Mouse (Mus musculus): ENCODE data around the gene Shroom2. TPM values are rescaled to one million over a fixed set of nuclear protein-coding genes. Genes with fewer than 3 reads are reported as not detected.
"Not testable (repeated sequence)": the region's sequence is repeated elsewhere in the genome, so short reads cannot be mapped to it uniquely, and the experiment has no call there.

The Shroom2 gene
- polyA plus RNA-seq (2012; rRNA removed), result 80.3 and 81.9 TPM in 2 replicates

- no peak for DNase-seq (ENCODE audit: extremely low spot score in 1 of 2, low spot score in 1 of 2)
These were observed at the start of gene Shroom2 for GRCm38 (mm10) chrX:152768891-152769599. Gene Shroom2 (minus strand): TSS chrX:152769465.

- peak in 1 of 2 experiments; percentile 19 for DNase-seq (ENCODE audit: extremely low spot score in 1 of 2, low spot score in 1 of 2)
These were observed 49.7 kb upstream of the Shroom2 start for GRCm38 (mm10) chrX:152818996-152819395.

GRCm38 (mm10) chrX:152813339-152813738 is 44.1 kb upstream of the Shroom2 start:
- DNase-seq (ENCODE audit: extremely low spot score in 1 of 2, low spot score in 1 of 2), result no peak

GRCm38 (mm10) chrX:152805317-152805716 is 36.1 kb upstream of the Shroom2 start:
- DNase-seq (ENCODE audit: extremely low spot score in 1 of 2, low spot score in 1 of 2), result no peak

- no peak for DNase-seq (ENCODE audit: extremely low spot score in 1 of 2, low spot score in 1 of 2)
These were observed 19.3 kb upstream of the Shroom2 start for GRCm38 (mm10) chrX:152788611-152789010.

GRCm38 (mm10) chrX:152788129-152788528 is 18.9 kb upstream of the Shroom2 start:
- no peak for DNase-seq (ENCODE audit: extremely low spot score in 1 of 2, low spot score in 1 of 2)

- no peak for DNase-seq (ENCODE audit: extremely low spot score in 1 of 2, low spot score in 1 of 2)
These were observed 12.6 kb upstream of the Shroom2 start, which contains the start of gene Gpr143 for GRCm38 (mm10) chrX:152781720-152782403. Gene Gpr143 (plus strand): TSS chrX:152781921.

GRCm38 (mm10) chrX:152769600-152770157 is 414 bp upstream of the Shroom2 start:
- peak in 1 of 2 experiments; percentile 5 for DNase-seq (ENCODE audit: extremely low spot score in 1 of 2, low spot score in 1 of 2)

- DNase-seq (ENCODE audit: extremely low spot score in 1 of 2, low spot score in 1 of 2), result no peak
These were observed 5.1 kb downstream of the Shroom2 start for GRCm38 (mm10) chrX:152764171-152764570.

- no peak for DNase-seq (ENCODE audit: extremely low spot score in 1 of 2, low spot score in 1 of 2)
These were observed 6.4 kb downstream of the Shroom2 start for GRCm38 (mm10) chrX:152762855-152763254.

GRCm38 (mm10) chrX:152762437-152762836 is 6.8 kb downstream of the Shroom2 start:
- no peak for DNase-seq (ENCODE audit: extremely low spot score in 1 of 2, low spot score in 1 of 2)

GRCm38 (mm10) chrX:152756293-152756692 is 13.0 kb downstream of the Shroom2 start:
- no peak for DNase-seq (ENCODE audit: extremely low spot score in 1 of 2, low spot score in 1 of 2)

GRCm38 (mm10) chrX:152755819-152756218 is 13.4 kb downstream of the Shroom2 start:
- DNase-seq (ENCODE audit: extremely low spot score in 1 of 2, low spot score in 1 of 2), result no peak

- no peak for DNase-seq (ENCODE audit: extremely low spot score in 1 of 2, low spot score in 1 of 2)
These were observed 23.3 kb downstream of the Shroom2 start for GRCm38 (mm10) chrX:152745925-152746324.

GRCm38 (mm10) chrX:152743642-152744041 is 25.6 kb downstream of the Shroom2 start:
- DNase-seq (ENCODE audit: extremely low spot score in 1 of 2, low spot score in 1 of 2), result no peak

- DNase-seq (ENCODE audit: extremely low spot score in 1 of 2, low spot score in 1 of 2), result no peak
These were observed 30.4 kb downstream of the Shroom2 start for GRCm38 (mm10) chrX:152738759-152739368.

GRCm38 (mm10) chrX:152738191-152738590 is 31.1 kb downstream of the Shroom2 start:
- no peak for DNase-seq (ENCODE audit: extremely low spot score in 1 of 2, low spot score in 1 of 2)

GRCm38 (mm10) chrX:152735283-152735682 is 34.0 kb downstream of the Shroom2 start:
- DNase-seq (ENCODE audit: extremely low spot score in 1 of 2, low spot score in 1 of 2), result no peak

- no peak for DNase-seq (ENCODE audit: extremely low spot score in 1 of 2, low spot score in 1 of 2)
These were observed 52.6 kb downstream of the Shroom2 start for GRCm38 (mm10) chrX:152716693-152717092.

- DNase-seq (ENCODE audit: extremely low spot score in 1 of 2, low spot score in 1 of 2), result not testable (repeated sequence)
These were observed 58.5 kb downstream of the Shroom2 start for GRCm38 (mm10) chrX:152710715-152711114.

GRCm38 (mm10) chrX:152708359-152708758 is 60.9 kb downstream of the Shroom2 start:
- DNase-seq (ENCODE audit: extremely low spot score in 1 of 2, low spot score in 1 of 2), result no peak

Data from frontal cortex, adult 2 months (tissue).